17 mouse cellular contexts compared by ENCODE assay signal in genomic region chr13:73071032-73071431, GRCm38 (mm10).
A peak's percentile ranks its signal among the peaks of the same experiment; 100 is the strongest.
DNase-seq lines count a peak whose midpoint lies in the region; ATAC-seq and TF ChIP-seq lines count a peak whose summit lies in the region.
"Had no signal": no experiment of that assay in that cellular context is flagged by ENCODE, and none has a peak within 500 bp of the region (broad histone marks: within the 10 kb centered on the region; RNA-seq: fewer than 3 reads in every experiment).

No protein-coding gene starts in this region.

- H3K9ac ChIP-seq in midbrain, embryonic 13.5 days (replicated peaks) = no peak overlapping the region
- H3K9ac ChIP-seq in forebrain, embryonic 12.5 days = no peak overlapping the region
- H3K9ac ChIP-seq in forebrain, postnatal 0 days = no peak overlapping the region
- no peak overlapping the region for H3K9ac ChIP-seq in hindbrain, embryonic 16.5 days (ENCODE audit: low read depth, low read length)
- H3K9ac ChIP-seq in stomach, postnatal 0 days (ENCODE audit: low read length) = no peak overlapping the region

- H3K36me3 ChIP-seq in midbrain, embryonic 13.5 days = no peaks in the 10 kb centered on the region
- no peaks in the 10 kb centered on the region for H3K36me3 ChIP-seq in midbrain, embryonic 10.5 days
- H3K36me3 ChIP-seq in forebrain, embryonic 12.5 days (replicated peaks) = no peaks in the 10 kb centered on the region
- no peaks in the 10 kb centered on the region for H3K36me3 ChIP-seq in forebrain, postnatal 0 days (ENCODE audit: insufficient read depth)
- no peaks in the 10 kb centered on the region for H3K36me3 ChIP-seq in hindbrain, embryonic 16.5 days (ENCODE audit: control insufficient read depth, insufficient read depth, low read length)
- H3K36me3 ChIP-seq in stomach, postnatal 0 days (ENCODE audit: control insufficient read depth, insufficient read depth, low read length) = no peaks in the 10 kb centered on the region

- TF ChIP-seq CTCF in forebrain, postnatal 0 days (IDR thresholded peaks at IDR 0.05; ENCODE audit: low read depth) = no peak
- no peak for TF ChIP-seq CTCF in stomach, postnatal 0 days (IDR thresholded peaks at IDR 0.05; ENCODE audit: low read depth)

- H3K9me3 ChIP-seq in midbrain, embryonic 13.5 days = no peaks in the 10 kb centered on the region
- H3K9me3 ChIP-seq in midbrain, embryonic 10.5 days (replicated peaks) = no peaks in the 10 kb centered on the region
- no peaks in the 10 kb centered on the region for H3K9me3 ChIP-seq in forebrain, embryonic 12.5 days
- no peaks in the 10 kb centered on the region for H3K9me3 ChIP-seq in forebrain, postnatal 0 days (ENCODE audit: low read length)
- H3K9me3 ChIP-seq in hindbrain, embryonic 16.5 days (ENCODE audit: control insufficient read depth, low read length) = no peaks in the 10 kb centered on the region
- H3K9me3 ChIP-seq in stomach, postnatal 0 days (ENCODE audit: control insufficient read depth, low read length) = no peaks in the 10 kb centered on the region

- H3K4me2 ChIP-seq in midbrain, embryonic 13.5 days (replicated peaks) = no peak overlapping the region
- no peak overlapping the region for H3K4me2 ChIP-seq in forebrain, embryonic 12.5 days
- no peak overlapping the region for H3K4me2 ChIP-seq in forebrain, postnatal 0 days (ENCODE audit: low read depth)
- H3K4me2 ChIP-seq in hindbrain, embryonic 16.5 days (ENCODE audit: low read length) = no peak overlapping the region
- H3K4me2 ChIP-seq in stomach, postnatal 0 days (replicated peaks; ENCODE audit: low read depth) = no peak overlapping the region
- H3K4me2 ChIP-seq: liver, embryonic 11.5 days had no signal

- no peak for TF ChIP-seq EP300 in stomach, postnatal 0 days (optimal IDR thresholded peaks at IDR 0.05)

- H3K27me3 ChIP-seq in midbrain, embryonic 13.5 days = peaks cover 35% of the 10 kb centered on the region
- H3K27me3 ChIP-seq in midbrain, embryonic 10.5 days (ENCODE audit: low read depth, poor library complexity, severe bottlenecking) = peaks cover 39% of the 10 kb centered on the region
- H3K27me3 ChIP-seq in forebrain, embryonic 12.5 days = peaks cover 38% of the 10 kb centered on the region
- H3K27me3 ChIP-seq in forebrain, postnatal 0 days (ENCODE audit: insufficient read depth, low read length) = no peaks in the 10 kb centered on the region
- H3K27me3 ChIP-seq in hindbrain, embryonic 16.5 days (replicated peaks; ENCODE audit: control insufficient read depth, insufficient read depth, low read length) = peaks cover 2% of the 10 kb centered on the region; the same call in 1 of the 2 replicates
- H3K27me3 ChIP-seq in stomach, postnatal 0 days (ENCODE audit: control insufficient read depth, insufficient read depth, low read length) = no peaks in the 10 kb centered on the region

- no peak overlapping the region for H3K27ac ChIP-seq in midbrain, embryonic 13.5 days
- no peak overlapping the region for H3K27ac ChIP-seq in midbrain, embryonic 10.5 days (replicated peaks)
- no peak overlapping the region for H3K27ac ChIP-seq in forebrain, embryonic 12.5 days
- H3K27ac ChIP-seq in forebrain, postnatal 0 days (ENCODE audit: low read depth, low read length) = no peak overlapping the region
- peak overlapping the region; percentile 21; the same call in 1 of the 2 replicates for H3K27ac ChIP-seq in hindbrain, embryonic 16.5 days (ENCODE audit: low read depth, low read length)
- no peak overlapping the region for H3K27ac ChIP-seq in stomach, postnatal 0 days (replicated peaks)

- H3K4me1 ChIP-seq in midbrain, embryonic 13.5 days (replicated peaks) = peaks cover 22% of the 10 kb centered on the region
- peaks cover 39% of the 10 kb centered on the region for H3K4me1 ChIP-seq in midbrain, embryonic 10.5 days
- H3K4me1 ChIP-seq in forebrain, embryonic 12.5 days = peaks cover 20% of the 10 kb centered on the region
- peaks cover 8% of the 10 kb centered on the region; the same call in 1 of the 2 replicates for H3K4me1 ChIP-seq in forebrain, postnatal 0 days (ENCODE audit: insufficient read depth)
- H3K4me1 ChIP-seq in hindbrain, embryonic 16.5 days (ENCODE audit: control insufficient read depth, insufficient read depth, low read depth, low read length) = peaks cover 23% of the 10 kb centered on the region
- H3K4me1 ChIP-seq in stomach, postnatal 0 days (replicated peaks; ENCODE audit: control insufficient read depth, insufficient read depth) = no peaks in the 10 kb centered on the region

- 57% methylated on average over 8 of the region's 8 CpGs for WGBS in midbrain, embryonic 13.5 days
- WGBS in midbrain, embryonic 10.5 days = 78% methylated on average over 8 of the region's 8 CpGs
- WGBS in forebrain, embryonic 12.5 days = 39% methylated on average over 8 of the region's 8 CpGs
- WGBS in forebrain, postnatal 0 days = 34% methylated on average over 8 of the region's 8 CpGs
- 28% methylated on average over 8 of the region's 8 CpGs for WGBS in hindbrain, embryonic 16.5 days
- WGBS in stomach, postnatal 0 days = 56% methylated on average over 8 of the region's 8 CpGs

- ATAC-seq in midbrain, embryonic 13.5 days = peak; percentile 47; the same call in 1 of the 2 replicates
- ATAC-seq in forebrain, embryonic 12.5 days (ENCODE audit: low FRiP score) = peak; percentile 41; the same call in 1 of the 2 replicates
- ATAC-seq in forebrain, postnatal 0 days = peak; percentile 23; the same call in 1 of the 2 replicates
- no peak for ATAC-seq in hindbrain, embryonic 16.5 days
- ATAC-seq in stomach, postnatal 0 days (ENCODE audit: low FRiP score, low TSS enrichment) = no peak
- ATAC-seq: inflammation-experienced regulatory T-cells, adult 6 months had no signal

- DNase-seq in midbrain, embryonic 10.5 days (ENCODE audit: low spot score) = no peak
- DNase-seq in forebrain, postnatal 0 days = no peak
- DNase-seq in stomach, postnatal 0 days (ENCODE audit: low spot score) = no peak
- no peak for DNase-seq in MN1 (ENCODE audit: low spot score)
- no peak for DNase-seq in layer of hippocampus, postnatal 25 days (ENCODE audit: extremely low spot score in 1 of 2, low spot score in 1 of 2)
- DNase-seq: gastrocnemius, postnatal 36 days; kidney, adult 8-10 months; kidney, postnatal 25 days; layer of hippocampus, adult 9-11 months; lung, postnatal 10 days; right cerebral cortex, postnatal 25 days; thymus, postnatal 4 days had no signal

- H3K4me3 ChIP-seq in midbrain, embryonic 13.5 days (replicated peaks) = no peak overlapping the region
- H3K4me3 ChIP-seq in midbrain, embryonic 10.5 days = no peak overlapping the region
- H3K4me3 ChIP-seq in forebrain, embryonic 12.5 days (replicated peaks) = no peak overlapping the region
- no peak overlapping the region for H3K4me3 ChIP-seq in forebrain, postnatal 0 days (ENCODE audit: low read depth, low read length)
- no peak overlapping the region for H3K4me3 ChIP-seq in hindbrain, embryonic 16.5 days (ENCODE audit: low read length)
- no peak overlapping the region for H3K4me3 ChIP-seq in stomach, postnatal 0 days (ENCODE audit: low read depth, low read length)

Comparison
In these comparisons a context has a peak if more than half of its experiments do, and no peak if none do; other contexts are left out.
1. ATAC-seq: peak in midbrain, embryonic 13.5 days (single experiment), forebrain, embryonic 12.5 days (single experiment) and forebrain, postnatal 0 days (single experiment); none in hindbrain, embryonic 16.5 days (single experiment) and stomach, postnatal 0 days (single experiment).